Mouse (Mus musculus) urinary bladder, postnatal 14 days (tissue): Measurements from ENCODE around the gene Cacng5.

ENCODE experiments used
- DNase-seq: peaks from one replicate; pipeline ENCODE4 v3.0.0; 2021; ENCODE audit warnings: low spot score

The Cacng5 gene

GRCm38 (mm10) chr11:107914634-107915226, at the start of gene Cacng5:
TSS of gene Cacng5 (minus strand) at chr11:107915055.
- no peak for DNase-seq

GRCm38 (mm10) chr11:107957566-107958350, 42.9 kb upstream of the Cacng5 start:
- no peak for DNase-seq

GRCm38 (mm10) chr11:107955191-107956062, 40.6 kb upstream of the Cacng5 start:
- DNase-seq: no peak

GRCm38 (mm10) chr11:107951431-107951830, 36.6 kb upstream of the Cacng5 start:
- no peak for DNase-seq

- no peak for DNase-seq
Measured at GRCm38 (mm10) chr11:107950658-107951057, 35.8 kb upstream of the Cacng5 start.

- no peak for DNase-seq
Measured at GRCm38 (mm10) chr11:107950211-107950610, 35.4 kb upstream of the Cacng5 start.

- DNase-seq: no peak
Measured at GRCm38 (mm10) chr11:107947951-107948350, 33.1 kb upstream of the Cacng5 start.

- no peak for DNase-seq
Measured at GRCm38 (mm10) chr11:107946823-107947222, 32.0 kb upstream of the Cacng5 start.

- no peak for DNase-seq
Measured at GRCm38 (mm10) chr11:107936929-107937328, 22.1 kb upstream of the Cacng5 start.

GRCm38 (mm10) chr11:107931721-107932120, 16.9 kb upstream of the Cacng5 start:
- no peak for DNase-seq

- no peak for DNase-seq
Measured at GRCm38 (mm10) chr11:107931288-107931687, 16.4 kb upstream of the Cacng5 start.

GRCm38 (mm10) chr11:107929712-107930111, 14.9 kb upstream of the Cacng5 start:
- no peak for DNase-seq

GRCm38 (mm10) chr11:107919852-107920508, 5.1 kb upstream of the Cacng5 start:
- peak; percentile 10 for DNase-seq

GRCm38 (mm10) chr11:107917721-107918235, 2.9 kb upstream of the Cacng5 start:
- no peak for DNase-seq

- DNase-seq: no peak
Measured at GRCm38 (mm10) chr11:107913317-107913716, 1.5 kb downstream of the Cacng5 start.

GRCm38 (mm10) chr11:107905364-107905763, 9.5 kb downstream of the Cacng5 start:
- DNase-seq: no peak

GRCm38 (mm10) chr11:107903966-107904605, 10.8 kb downstream of the Cacng5 start:
- peak; percentile 11 for DNase-seq

GRCm38 (mm10) chr11:107900470-107900869, 14.4 kb downstream of the Cacng5 start:
- DNase-seq: no peak

GRCm38 (mm10) chr11:107898698-107899097, 16.2 kb downstream of the Cacng5 start:
- no peak for DNase-seq

GRCm38 (mm10) chr11:107895635-107896034, 19.2 kb downstream of the Cacng5 start:
- no peak for DNase-seq

- no peak for DNase-seq
Measured at GRCm38 (mm10) chr11:107891377-107891776, 23.5 kb downstream of the Cacng5 start.
